Mouse (Mus musculus): ENCODE measurements around the gene Fam229a.

- TF ChIP-seq CTCF (IDR thresholded peaks at IDR 0.05; ENCODE audit: low read depth), result no peak
- no peak for TF ChIP-seq EP300 (optimal IDR thresholded peaks at IDR 0.05)
Measured at GRCm38 (mm10) chr4:129459726-129460125, 31.3 kb upstream of the Fam229a start.
